Mouse (Mus musculus): ENCODE measurements at regions not wholly inside any gene's neighbourhood (a gene's known extent, or its start where the extent isn't known, plus 50 kb on each side); places are given as distances from the start of the nearest gene placed in this dataset.

- no peak for TF ChIP-seq CTCF (IDR thresholded peaks at IDR 0.05; ENCODE audit: extremely low read depth, insufficient read depth, insufficient read length, insufficient replicate concordance)
- no peak for TF ChIP-seq POLR2A (IDR thresholded peaks at IDR 0.05; ENCODE audit: low read depth, low read length)
- H3K4me1 ChIP-seq (ENCODE audit: control insufficient read depth, insufficient read depth, insufficient read length): no peaks in the 10 kb centered on the region
- no peak for DNase-seq (ENCODE audit: low read depth in 1 of 2, low spot score in 2 of 2)
- no peaks in the 10 kb centered on the region for H3K27me3 ChIP-seq (ENCODE audit: control insufficient read depth, insufficient read depth, low read length)
- WGBS: 75% methylated on average over 3 of the region's 3 CpGs
- no peaks in the 10 kb centered on the region for H3K36me3 ChIP-seq (ENCODE audit: control insufficient read depth, insufficient read depth, low read length)
- no peak overlapping the region for H3K27ac ChIP-seq (ENCODE audit: insufficient read depth, low read length)
- H3K4me3 ChIP-seq (ENCODE audit: extremely low read depth, insufficient read depth, insufficient read length): no peak overlapping the region
Observed at GRCm38 (mm10) chr1:193875287-193875686, 505.2 kb upstream of the Camk1g start.

DNA sequence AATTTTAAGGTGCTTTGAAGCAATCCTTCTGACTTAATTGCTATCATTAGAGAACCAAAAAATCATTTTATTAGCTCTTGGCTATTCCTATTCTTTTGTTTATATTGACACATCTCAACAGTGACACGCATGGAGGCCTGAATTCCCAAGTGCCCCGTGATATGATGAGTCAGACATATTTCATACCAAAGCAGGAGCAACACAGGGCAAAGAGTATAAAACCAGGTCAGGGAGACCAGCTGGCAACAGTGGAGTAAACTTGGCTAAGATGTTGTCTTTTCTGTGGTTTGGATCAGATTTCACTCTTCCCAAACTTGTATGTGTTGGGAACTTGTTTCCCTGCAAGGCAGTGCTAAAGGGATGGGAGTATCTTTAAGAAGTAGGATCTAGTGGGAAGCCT, 500.6 kb upstream of the Camk1g start:
- H3K27ac ChIP-seq (ENCODE audit: insufficient read depth, low read length): no peak overlapping the region
- no peaks in the 10 kb centered on the region for H3K36me3 ChIP-seq (ENCODE audit: control insufficient read depth, insufficient read depth, low read length)
- no peaks in the 10 kb centered on the region for H3K27me3 ChIP-seq (ENCODE audit: control insufficient read depth, insufficient read depth, low read length)
- no peak for DNase-seq (ENCODE audit: low read depth in 1 of 2, low spot score in 2 of 2)
- TF ChIP-seq CTCF (IDR thresholded peaks at IDR 0.05; ENCODE audit: extremely low read depth, insufficient read depth, insufficient read length, insufficient replicate concordance): no peak
- TF ChIP-seq POLR2A (IDR thresholded peaks at IDR 0.05; ENCODE audit: low read depth, low read length): no peak
- 86% methylated on average over 2 of the region's 2 CpGs for WGBS
- H3K4me3 ChIP-seq (ENCODE audit: extremely low read depth, insufficient read depth, insufficient read length): no peak overlapping the region
- H3K4me1 ChIP-seq (ENCODE audit: control insufficient read depth, insufficient read depth, insufficient read length): no peaks in the 10 kb centered on the region

GRCm38 (mm10) chr1:193868639-193869320, 498.7 kb upstream of the Camk1g start:
- 83% methylated on average over 4 of the region's 4 CpGs for WGBS
- Histone ChIP-seq H3K36me3 (ENCODE audit: control insufficient read depth, insufficient read depth, low read length) (no peaks in the 10 kb centered on the region), H3K27ac (ENCODE audit: insufficient read depth, low read length) (no peak overlapping the region), H3K4me3 (ENCODE audit: extremely low read depth, insufficient read depth, insufficient read length) (no peak overlapping the region), H3K4me1 (ENCODE audit: control insufficient read depth, insufficient read depth, insufficient read length) (no peaks in the 10 kb centered on the region), H3K27me3 (ENCODE audit: control insufficient read depth, insufficient read depth, low read length) (no peaks in the 10 kb centered on the region)
- no peak for DNase-seq (ENCODE audit: low read depth in 1 of 2, low spot score in 2 of 2)
- TF ChIP-seq CTCF (IDR thresholded peaks at IDR 0.05; ENCODE audit: extremely low read depth, insufficient read depth, insufficient read length, insufficient replicate concordance) (no peak), POLR2A (IDR thresholded peaks at IDR 0.05; ENCODE audit: low read depth, low read length) (no peak)

DNA sequence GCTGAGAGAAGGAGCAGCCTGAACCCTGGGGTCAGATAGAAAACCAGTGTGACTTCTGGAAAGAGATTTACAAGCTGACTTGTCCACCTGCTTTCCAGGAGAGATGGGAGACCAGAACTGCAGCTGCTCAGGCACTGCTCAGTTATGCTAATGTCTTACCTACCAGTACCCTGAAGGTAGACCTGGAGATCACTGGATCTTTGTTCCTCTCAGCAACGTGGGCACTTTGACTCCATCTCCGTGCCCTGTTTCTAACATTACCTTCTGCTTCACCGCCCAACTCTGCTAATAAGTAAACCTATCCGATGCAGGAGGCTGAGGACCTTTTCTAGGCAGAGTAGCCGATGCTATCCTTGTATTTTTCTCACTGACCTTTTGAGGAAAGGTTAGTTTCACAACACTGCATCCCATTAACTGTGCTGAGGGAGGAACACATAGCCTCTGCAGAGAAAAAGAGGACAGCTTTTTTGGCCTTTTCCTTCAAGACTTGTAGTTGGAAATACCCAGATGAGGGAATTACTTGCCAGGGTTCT, 490.7 kb upstream of the Camk1g start:
- DNase-seq (ENCODE audit: low read depth in 1 of 2, low spot score in 2 of 2): no peak
- WGBS: 88% methylated on average over 5 of the region's 5 CpGs
- Histone ChIP-seq H3K4me3 (ENCODE audit: extremely low read depth, insufficient read depth, insufficient read length) (no peak overlapping the region), H3K27me3 (ENCODE audit: control insufficient read depth, insufficient read depth, low read length) (no peaks in the 10 kb centered on the region), H3K36me3 (ENCODE audit: control insufficient read depth, insufficient read depth, low read length) (no peaks in the 10 kb centered on the region), H3K4me1 (ENCODE audit: control insufficient read depth, insufficient read depth, insufficient read length) (no peaks in the 10 kb centered on the region), H3K27ac (ENCODE audit: insufficient read depth, low read length) (no peak overlapping the region)
- TF ChIP-seq POLR2A (IDR thresholded peaks at IDR 0.05; ENCODE audit: low read depth, low read length) (no peak), CTCF (IDR thresholded peaks at IDR 0.05; ENCODE audit: extremely low read depth, insufficient read depth, insufficient read length, insufficient replicate concordance) (no peak)

GRCm38 (mm10) chr1:193860354-193860753, 490.3 kb upstream of the Camk1g start:
- Histone ChIP-seq H3K27me3 (ENCODE audit: control insufficient read depth, insufficient read depth, low read length) (no peaks in the 10 kb centered on the region), H3K4me1 (ENCODE audit: control insufficient read depth, insufficient read depth, insufficient read length) (no peaks in the 10 kb centered on the region), H3K36me3 (ENCODE audit: control insufficient read depth, insufficient read depth, low read length) (no peaks in the 10 kb centered on the region), H3K27ac (ENCODE audit: insufficient read depth, low read length) (no peak overlapping the region), H3K4me3 (ENCODE audit: extremely low read depth, insufficient read depth, insufficient read length) (no peak overlapping the region)
- 92% methylated on average over 2 of the region's 2 CpGs for WGBS
- DNase-seq (ENCODE audit: low read depth in 1 of 2, low spot score in 2 of 2): no peak
- TF ChIP-seq CTCF (IDR thresholded peaks at IDR 0.05; ENCODE audit: extremely low read depth, insufficient read depth, insufficient read length, insufficient replicate concordance) (no peak), POLR2A (IDR thresholded peaks at IDR 0.05; ENCODE audit: low read depth, low read length) (no peak)

DNA sequence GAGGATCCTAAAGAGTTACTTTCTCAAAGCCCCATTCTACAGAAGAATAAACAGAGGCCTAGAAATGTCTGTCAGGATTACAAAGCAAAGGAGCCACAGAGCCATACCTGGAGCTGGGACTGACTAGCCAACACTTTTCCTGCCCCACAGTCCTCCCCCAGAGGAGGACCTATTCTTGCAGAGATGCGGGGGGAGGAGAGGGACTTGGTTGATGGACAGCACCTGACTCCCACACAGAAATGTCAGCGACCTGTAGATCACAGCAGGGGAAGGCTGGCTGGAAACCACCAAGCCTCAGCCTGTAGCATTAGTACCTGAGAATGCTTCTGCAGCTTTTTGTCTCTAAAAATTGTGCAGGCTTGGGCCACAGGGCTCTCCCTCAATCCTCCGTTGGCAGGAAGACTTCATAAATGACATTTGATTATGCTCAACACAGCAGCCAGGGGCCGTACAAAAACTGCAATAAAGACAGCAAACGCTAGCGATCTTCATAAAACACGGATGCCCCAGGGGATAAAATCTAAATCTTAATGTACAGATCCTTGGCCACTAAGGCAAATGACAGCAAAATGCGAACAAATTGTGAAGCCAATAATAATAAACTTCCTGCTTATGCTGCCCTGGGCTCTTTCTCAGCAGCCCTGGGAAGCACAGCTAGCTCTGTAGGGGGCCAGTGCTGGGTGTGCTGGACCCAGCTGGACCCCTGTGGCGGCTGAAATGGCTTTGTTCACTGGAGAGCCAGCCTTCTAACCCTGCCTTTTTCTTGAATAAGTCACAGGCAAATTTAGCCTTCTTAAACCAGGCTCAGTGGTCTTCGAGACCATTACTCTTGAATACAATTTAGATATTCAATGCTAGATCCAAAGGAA, 489.4 kb upstream of the Camk1g start:
- no peak for DNase-seq (ENCODE audit: low read depth in 1 of 2, low spot score in 2 of 2)
- no peak overlapping the region for H3K27ac ChIP-seq (ENCODE audit: insufficient read depth, low read length)
- no peak overlapping the region for H3K4me3 ChIP-seq (ENCODE audit: extremely low read depth, insufficient read depth, insufficient read length)
- WGBS: 67% methylated on average over 10 of the region's 10 CpGs
- TF ChIP-seq POLR2A (IDR thresholded peaks at IDR 0.05; ENCODE audit: low read depth, low read length) (no peak), CTCF (IDR thresholded peaks at IDR 0.05; ENCODE audit: extremely low read depth, insufficient read depth, insufficient read length, insufficient replicate concordance) (no peak)
- H3K4me1 ChIP-seq (ENCODE audit: control insufficient read depth, insufficient read depth, insufficient read length): no peaks in the 10 kb centered on the region
- no peaks in the 10 kb centered on the region for H3K36me3 ChIP-seq (ENCODE audit: control insufficient read depth, insufficient read depth, low read length)
- no peaks in the 10 kb centered on the region for H3K27me3 ChIP-seq (ENCODE audit: control insufficient read depth, insufficient read depth, low read length)
